Mouse (Mus musculus): ENCODE results near the gene Kcnk2.

Gene Kcnk2

DNA sequence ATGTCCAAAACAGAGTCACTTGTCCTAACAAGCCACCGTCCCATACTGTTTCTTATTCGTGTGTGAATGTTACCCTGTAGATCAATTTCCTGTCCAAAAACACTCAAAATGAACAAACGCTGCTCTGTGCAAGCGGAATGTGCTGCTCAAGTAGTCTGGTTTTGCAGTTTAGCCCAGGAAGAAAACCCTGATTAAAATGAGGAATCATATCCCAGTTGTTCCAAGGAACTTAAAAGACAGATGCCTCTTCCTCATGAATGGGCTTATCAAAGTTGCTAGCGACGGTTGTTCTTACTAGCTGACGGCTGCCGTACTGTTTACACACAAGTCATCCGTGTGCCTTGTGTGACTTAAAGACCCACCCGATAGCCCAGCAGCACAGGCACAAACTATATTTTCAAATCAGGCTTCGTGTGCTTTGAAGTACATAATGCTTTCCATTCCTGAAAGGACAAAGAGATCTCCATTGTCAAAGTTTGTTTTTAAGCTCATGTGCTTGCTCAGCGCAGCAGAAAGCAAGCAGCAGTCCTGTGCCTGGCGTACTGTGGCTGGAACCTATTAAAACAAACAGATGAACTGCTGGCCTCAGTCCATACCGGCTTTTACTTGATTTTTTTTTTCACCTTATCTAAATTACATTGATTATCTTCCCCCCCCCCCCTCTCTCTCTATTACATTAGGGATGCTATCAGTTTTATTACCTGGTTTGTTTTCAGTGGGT lies at the start of gene Kcnk2:
Kcnk2 (minus strand) TSS at position 51 of the 721 bp plus-strand sequence.
- in situ Hi-C loops (cut with MseI, MboI): no loop called here

DNA sequence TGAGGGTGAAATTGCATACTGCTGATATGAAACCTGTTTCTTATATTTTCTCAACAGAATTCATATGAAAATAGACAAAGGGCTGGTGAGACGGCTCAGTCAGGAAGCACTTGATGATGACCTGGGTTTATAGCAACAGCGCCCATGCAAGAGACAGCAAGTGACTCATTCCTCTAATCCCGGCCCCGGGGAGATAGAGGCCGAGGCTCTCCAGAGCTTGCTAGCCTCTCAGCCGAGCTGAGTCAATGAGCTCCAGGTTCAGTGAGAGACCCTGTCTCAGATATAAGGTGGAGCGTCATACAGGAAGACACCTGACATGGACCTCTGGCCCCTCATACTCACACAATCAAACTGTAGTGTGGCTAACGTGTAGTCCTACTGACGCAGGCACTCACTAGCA lies 38.7 kb upstream of the Kcnk2 start:
- in situ Hi-C loops (cut with MseI, MboI): no loop called here

DNA sequence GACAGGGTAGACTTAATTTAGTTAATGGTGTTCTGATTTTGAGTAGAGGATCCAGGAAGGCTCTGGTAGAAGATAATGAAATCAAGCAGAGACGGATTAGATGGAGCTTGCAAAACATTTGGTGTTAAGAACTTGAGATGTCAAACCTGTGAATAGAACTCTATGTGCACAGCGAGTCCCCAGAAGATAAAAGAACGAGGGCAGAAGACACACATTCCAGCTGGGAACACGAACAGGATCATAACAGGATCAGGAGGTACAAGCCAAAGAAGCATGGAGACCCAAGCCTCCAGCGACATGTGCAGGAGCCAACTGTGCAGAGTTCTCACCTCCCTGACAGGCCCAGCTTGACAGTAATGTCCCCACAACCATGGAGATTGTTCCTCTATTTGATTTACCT lies 35.1 kb upstream of the Kcnk2 start:
- in situ Hi-C loops (cut with MseI, MboI): no loop called here

DNA sequence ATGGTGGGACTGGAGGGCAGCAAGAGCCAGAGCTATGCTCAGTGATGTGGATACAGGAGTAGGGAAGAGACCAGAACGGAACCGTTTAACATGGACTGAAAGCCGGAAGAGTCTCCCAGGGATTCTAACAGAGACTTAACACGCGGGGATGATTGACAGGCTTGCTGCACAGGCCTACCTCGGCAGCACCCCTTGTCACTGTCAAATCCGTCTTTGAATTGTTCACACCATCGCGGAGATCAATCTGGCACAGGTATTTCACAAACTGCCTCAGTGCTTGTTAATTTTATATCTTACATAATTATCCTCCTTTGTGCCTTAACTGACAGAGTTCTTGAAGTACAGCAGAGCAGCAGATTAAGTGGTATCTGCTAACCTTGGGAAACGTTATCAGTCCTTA lies 33.4 kb upstream of the Kcnk2 start:
- in situ Hi-C loops (cut with MseI, MboI): no loop called here

DNA sequence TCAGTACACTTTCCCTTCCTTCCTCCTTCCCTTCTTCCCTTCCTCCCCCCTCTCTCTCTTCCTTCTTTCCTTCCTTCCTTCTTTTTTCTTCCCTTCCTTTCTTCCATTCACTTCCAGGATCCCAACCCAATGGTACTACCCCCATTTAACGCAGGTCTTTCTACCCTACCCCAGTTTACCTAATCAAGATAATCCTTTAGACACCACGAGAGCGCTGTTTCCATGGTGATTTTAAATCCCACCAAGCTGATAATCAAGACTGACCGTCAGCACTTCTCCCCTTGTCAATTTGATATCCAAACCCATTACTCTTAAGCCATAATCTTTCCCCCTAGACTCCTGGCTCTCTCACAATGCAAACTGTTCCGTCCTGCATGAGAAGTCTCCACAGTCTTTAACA lies 29.4 kb upstream of the Kcnk2 start:
- in situ Hi-C loops (cut with MseI, MboI): no loop called here

DNA sequence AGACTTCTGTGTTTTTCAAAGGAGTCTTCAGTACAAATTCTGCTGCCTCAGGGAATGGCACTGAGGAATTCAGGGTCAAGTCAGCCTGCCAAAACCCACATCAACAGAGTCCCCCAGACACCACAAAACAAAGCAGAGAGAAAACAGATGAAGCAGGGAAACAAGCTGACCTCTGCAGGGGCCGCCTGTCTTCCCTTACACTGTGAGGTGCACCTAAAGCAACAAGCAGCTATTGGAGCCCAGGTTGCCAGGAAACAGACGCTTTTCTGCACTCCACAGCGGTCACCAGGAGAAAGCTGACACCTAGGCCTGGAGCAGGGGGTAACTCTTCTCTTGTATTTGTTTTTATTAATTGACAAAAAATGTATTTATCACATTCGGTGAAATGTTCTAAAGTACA lies 28.5 kb upstream of the Kcnk2 start:
- in situ Hi-C loops (cut with MseI, MboI): no loop called here

DNA sequence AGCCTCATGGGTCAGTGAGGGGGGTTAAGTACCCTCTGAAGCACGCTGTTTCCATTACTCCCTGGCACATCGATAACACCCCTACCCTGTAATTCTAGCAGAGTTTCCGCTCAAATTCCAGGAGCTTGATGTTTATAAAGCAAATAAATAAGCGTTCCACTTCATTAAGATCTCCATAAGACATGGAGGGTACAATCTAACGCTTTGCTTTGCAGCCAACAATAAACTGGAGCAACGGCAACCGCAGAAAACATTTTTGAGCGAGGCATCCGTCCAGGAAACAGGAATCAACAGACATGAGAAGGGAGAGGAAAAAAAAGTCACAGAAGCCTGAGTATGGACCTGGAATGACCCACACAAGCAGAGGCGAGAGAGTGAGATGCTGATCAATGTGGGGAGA lies 27.5 kb upstream of the Kcnk2 start:
- in situ Hi-C loops (cut with MseI, MboI): no loop called here

DNA sequence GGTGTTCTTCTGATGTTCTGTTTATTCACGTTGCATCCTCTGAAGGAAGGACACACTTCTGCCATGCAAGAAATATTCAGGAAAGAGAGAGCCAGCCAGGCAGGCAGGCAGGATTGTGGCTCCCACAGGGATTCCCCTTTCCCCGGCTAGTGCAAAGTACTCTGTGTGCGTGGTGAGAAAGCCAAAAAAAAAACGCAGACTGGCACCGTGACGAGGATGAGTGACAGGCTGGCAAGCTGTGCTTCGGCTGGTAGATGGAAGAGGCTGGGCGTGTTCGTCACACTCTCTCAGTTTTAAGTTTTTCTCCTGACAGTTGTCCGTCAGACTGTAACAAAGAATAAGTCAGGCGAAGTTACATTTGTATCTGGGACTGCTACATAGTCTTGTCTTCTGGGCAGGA lies 24.2 kb upstream of the Kcnk2 start:
- in situ Hi-C loops (cut with MseI, MboI): no loop called here

DNA sequence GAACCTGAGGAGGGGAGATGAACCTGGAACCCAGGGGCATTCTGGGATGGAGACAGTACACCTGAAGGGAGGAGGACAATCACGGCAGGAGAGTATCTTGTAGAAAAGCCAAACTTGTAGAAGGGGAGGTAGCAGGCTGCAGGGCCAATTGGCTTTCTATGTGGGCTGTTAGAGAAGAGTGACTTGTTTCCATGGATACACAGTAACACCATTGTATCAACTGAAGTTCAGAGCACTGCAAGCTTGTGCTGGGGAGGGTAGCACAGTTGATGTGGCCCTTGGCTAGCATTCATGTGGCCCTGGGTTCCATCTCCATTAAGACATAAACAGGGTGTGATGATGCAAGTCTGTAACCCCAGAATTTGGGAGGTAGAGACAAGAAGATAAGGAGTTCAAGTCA lies 17.8 kb upstream of the Kcnk2 start:
- in situ Hi-C loops (cut with MseI, MboI): no loop called here

DNA sequence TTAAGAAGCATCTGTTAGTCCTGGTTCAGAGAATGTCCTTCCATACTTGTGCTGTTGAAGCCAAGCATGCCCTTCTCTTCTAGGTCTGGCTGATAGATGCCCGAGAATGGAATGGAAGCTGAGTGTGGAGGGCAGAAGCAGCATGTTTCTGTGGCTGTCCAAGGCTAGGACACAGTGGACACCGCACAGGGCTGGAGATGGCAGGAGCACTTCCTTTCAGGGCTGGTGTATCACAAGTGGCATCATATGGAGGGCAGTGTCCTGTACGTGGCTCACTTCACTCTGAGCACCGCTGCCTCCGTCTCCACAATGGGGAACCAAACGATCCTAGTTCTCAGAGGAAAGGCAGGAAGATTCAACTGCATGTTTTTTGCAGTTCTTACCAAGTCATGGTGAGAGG lies 7.8 kb upstream of the Kcnk2 start:
- in situ Hi-C loops (cut with MseI, MboI): no loop called here

DNA sequence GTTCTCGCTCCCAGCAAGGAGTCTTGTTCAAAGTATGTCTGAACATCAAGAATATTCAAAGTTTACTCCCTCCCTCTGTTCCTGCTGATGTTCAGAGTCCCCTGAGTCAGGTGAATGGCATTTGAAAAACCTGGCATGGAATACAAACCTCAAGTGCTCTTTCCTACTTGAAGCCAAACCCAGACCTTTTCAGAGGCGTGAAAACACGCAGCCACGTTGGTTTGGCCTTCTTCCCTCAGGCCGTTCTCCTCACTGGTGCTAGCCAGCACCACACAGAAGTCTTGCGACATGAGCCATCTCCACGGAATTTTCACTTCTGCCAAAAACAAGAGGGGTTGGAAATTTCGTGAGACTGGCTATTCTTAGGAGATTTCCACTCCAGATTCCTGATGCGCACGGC lies 3.1 kb upstream of the Kcnk2 start:
- in situ Hi-C loops (cut with MseI, MboI): no loop called here

DNA sequence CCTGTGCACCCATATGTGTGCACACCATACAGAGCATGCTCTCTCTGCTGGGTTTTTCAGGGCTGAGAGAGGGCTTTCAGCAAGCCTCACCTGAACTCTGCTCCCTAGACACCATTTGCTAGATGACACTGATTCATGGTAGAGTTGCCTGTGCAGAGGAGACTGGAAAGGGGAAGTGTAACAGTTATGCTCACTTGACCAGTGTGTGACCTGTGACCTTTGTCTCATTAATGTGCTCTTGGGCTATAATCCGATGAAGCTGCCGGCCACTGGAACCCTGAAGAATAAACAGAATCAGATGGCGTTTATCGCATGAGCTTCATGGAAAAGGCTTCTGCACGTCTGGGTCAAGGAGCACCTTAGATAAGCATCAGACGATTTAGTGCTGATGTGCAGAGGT lies 1.5 kb upstream of the Kcnk2 start:
- in situ Hi-C loops (cut with MseI, MboI): no loop called here

DNA sequence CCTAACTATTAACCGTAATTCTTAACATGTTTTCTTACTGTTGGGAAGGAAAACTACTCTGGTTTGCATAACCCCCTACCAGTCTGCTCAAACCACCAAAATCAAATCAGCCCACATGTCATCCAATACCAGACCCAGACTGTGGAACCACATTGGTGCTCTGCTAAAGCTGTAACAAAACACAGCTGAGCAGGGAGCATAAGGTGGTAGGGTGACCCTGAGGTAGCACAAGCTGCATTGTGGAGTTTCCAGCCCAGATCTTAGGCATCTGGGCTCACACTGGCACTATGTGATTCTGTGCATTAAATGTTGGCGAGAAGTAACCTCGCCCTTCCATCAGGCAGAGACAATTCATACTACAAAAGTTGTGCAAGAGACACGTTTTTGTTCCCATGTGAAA lies 1.1 kb upstream of the Kcnk2 start:
- in situ Hi-C loops (cut with MseI, MboI): no loop called here

DNA sequence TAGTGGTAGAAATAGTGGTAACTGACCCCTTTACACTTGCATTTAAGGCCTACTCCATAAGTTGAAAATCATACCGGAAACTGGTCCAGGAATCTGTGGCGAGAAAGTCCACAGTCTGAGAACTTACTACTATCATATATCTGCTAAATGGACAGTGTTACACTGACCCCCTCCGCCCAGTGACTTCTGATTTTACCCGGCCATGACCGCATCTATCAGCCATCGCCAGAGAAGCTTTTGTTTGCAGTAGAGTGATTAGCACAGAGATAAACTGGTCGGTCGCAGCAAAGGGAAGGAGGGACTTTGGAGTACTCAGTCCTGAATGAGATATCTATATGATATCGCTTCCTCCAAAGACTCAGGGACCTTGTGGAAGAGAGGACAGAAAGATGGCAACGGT lies 15.2 kb downstream of the Kcnk2 start:
- in situ Hi-C loops (cut with MseI, MboI): no loop called here

DNA sequence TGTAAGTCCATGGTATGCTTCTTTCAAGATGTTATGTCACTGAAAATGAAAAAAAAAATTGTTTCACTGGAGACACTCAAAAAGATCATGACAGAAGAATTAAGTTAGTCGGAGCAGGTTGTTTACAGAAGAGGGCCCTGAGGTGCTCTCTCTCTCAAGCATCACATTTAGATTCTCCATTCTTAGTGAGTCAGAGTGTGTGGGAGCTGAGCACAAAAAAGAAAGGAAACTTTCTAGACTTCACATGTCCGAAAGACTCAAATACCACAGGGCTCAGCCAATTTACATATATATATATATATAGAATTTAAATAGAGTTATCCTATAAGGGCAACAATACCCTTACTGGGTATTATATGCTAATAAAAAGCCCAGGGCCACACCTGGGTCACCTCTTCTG lies 15.9 kb downstream of the Kcnk2 start:
- in situ Hi-C loops (cut with MseI, MboI): no loop called here

DNA sequence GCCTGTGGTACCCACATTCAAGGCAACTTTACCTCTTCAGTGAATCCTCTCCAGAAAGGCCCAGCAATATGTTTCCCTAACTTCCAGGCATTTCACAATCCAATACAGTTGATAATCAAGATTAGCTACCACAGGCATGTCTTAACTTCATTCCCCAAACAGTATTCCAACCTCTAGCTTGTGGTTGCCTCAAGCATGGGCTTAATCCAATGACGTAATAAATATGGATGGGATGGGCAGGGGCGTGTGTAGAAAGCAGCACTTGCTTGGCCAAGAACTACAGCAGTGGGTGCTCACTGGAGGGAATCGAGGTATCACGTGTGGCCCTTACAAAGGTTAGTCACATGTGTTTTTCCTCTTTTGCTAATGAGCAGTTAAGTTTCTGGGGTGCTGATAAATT lies 34.4 kb downstream of the Kcnk2 start:
- in situ Hi-C loops (cut with MseI, MboI): no loop called here

DNA sequence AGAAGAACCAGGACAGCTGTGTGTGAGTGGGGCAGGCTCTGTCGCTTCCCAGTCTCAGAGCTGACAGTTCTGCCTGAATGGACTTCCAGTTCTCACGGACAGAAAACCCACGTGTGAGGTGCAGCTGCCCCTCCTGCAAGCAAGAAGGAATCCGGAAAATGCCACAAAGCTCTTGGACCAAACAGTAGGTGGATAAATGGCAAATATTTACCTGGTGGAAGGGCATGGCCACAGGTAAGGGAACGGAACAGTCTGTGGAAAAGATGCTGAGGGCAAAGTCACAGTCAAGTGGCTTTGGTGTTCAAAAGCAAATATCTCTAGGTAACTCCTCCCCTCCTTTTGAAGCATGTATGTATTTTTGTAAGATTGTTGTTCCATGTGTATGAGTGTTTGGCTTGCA lies 37.9 kb downstream of the Kcnk2 start:
- in situ Hi-C loops (cut with MseI, MboI): no loop called here

DNA sequence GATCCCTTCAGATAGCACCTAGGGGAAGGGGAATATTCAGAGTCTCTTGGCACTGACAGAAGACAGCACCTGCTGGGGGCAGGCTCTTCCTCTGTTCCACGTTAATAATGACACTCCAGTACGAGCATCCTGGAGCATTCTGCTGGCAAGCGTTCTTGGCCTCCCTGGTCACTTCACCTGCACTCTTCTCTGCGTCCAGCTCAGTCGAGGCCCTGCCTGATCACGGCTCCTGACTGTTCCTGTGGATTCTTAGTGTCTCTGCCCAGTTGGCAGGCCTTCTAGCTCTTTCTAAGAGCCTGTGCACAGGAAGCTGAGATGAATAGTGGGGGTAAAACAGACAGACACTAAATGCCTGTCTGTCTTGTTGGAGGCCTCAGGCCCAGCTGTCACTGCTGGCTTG lies 39.5 kb downstream of the Kcnk2 start:
- in situ Hi-C loops (cut with MseI, MboI): no loop called here

DNA sequence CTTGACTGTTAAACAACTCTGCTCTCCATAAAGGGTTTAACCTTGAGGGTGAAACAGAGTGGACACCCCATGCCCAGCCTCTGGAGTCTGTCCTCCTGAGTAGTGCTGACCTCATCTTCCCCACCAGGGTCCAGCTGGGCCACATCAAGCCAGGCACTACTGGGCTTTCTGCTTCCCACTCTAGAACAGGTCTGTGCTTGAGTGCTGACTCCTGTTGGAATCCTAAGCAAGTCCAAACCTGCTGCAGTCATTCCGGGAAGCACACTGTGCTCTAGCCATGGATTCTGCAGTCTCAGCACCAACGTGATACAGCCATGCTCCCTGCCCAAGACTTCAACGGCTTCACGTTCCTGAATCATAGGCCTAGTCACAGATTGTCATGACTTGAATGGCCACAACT lies 42.4 kb downstream of the Kcnk2 start:
- in situ Hi-C loops (cut with MseI, MboI): no loop called here

DNA sequence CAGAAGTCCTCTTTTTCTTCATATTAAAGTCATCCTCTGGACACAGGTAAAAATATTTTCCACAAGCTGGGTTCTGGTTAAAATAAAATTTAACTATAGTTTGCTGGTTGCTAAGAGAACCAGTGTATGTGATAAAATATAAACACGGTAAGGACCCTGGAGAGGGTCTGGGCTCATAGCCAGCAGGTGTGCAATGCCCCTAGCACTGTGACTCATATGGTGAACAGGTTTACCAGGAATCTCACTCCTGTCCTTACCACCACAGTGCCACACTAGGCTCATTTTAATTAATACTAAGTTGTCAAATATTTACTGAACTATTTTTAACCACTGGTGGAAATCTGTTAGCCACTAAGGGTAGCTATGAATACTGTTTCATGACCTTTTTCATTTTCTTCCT lies 48.2 kb downstream of the Kcnk2 start:
- in situ Hi-C loops (cut with MseI, MboI): no loop called here

DNA sequence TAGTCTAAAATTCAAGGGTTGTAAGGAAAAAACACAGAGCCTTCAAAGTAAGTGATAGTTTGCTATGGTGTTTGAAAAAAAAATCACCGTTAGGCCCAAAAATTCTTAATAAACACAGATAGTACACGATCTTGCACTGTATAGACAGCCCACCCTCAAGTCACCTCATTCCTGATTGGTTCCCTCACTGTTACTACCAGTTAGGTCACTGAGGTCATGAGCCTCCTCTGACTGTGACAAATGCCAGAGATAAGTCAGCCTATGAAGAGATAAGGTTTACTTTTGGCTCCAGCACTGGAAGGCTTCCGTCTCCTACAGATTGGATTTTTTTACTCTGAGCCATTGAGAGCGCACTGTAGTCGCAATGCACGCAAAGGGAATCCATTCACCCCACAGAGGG lies 50.3 kb downstream of the Kcnk2 start:
- in situ Hi-C loops (cut with MseI, MboI): no loop called here

DNA sequence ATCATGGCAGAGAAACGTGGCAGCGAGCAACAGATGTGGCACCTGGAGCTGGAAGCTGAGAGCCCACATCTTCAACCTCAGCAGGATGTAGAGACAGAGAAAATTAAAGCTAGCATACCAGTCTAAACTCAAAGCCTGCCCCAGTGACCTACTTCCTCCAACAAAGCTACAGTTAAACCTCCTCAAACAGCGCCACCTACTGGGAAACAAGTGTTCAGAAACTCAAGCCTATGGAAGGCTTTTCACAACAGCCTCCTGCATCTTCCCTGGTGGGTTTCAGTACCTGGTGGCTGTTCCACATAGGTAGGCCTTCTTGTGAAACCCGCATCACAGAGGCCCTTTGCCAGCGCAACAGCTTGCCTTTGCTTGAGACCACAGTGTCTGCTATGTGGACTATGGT lies 52.9 kb downstream of the Kcnk2 start:
- in situ Hi-C loops (cut with MseI, MboI): no loop called here

DNA sequence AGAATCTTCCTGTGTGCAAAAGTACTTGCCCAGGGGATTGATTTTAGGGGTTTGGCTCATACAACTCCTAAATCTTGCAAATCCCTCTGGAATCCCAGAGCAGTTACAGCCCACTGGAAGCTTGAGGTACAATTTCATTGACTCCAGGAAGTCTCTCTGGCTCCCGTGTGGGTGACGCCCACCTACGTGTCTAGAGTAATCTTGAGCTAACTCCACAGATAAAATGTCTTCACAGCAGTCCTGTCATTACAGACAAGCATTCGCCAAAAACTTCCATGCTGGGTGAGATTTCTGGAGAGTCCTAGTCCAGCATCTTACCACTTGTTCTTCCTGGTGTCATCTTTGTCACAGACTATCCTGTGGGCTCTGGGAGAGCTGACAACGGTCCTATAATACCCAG lies 56.9 kb downstream of the Kcnk2 start:
- in situ Hi-C loops (cut with MseI, MboI): no loop called here

Data from mouse trophoblast stem cell (cell line).